Comparison of ENCODE assay signal across 8 mouse cellular contexts in genomic region chr12:108305812-108306794, GRCm38 (mm10). TPM values are rescaled to one million over a fixed set of nuclear protein-coding genes. Genes with fewer than 3 reads are reported as not detected.
A peak's percentile ranks its signal among the peaks of the same experiment; 100 is the strongest.
DNase-seq lines count a peak whose midpoint lies in the region; ATAC-seq lines count a peak whose summit lies in the region.

Gene Hhipl1 (plus strand): TSS chr12:108306270.

- H3K36me3 ChIP-seq in forebrain, embryonic 16.5 days (ENCODE audit: control insufficient read depth, insufficient read depth), result no peaks in the 10 kb centered on the region
- H3K36me3 ChIP-seq in intestine, embryonic 15.5 days, result no peaks in the 10 kb centered on the region
- no peaks in the 10 kb centered on the region for H3K36me3 ChIP-seq in lung, embryonic 15.5 days
- no peaks in the 10 kb centered on the region for H3K36me3 ChIP-seq in stomach, embryonic 16.5 days (ENCODE audit: control insufficient read depth, insufficient read depth, low read length)

- WGBS in forebrain, embryonic 16.5 days, result 4% methylated on average over 66 of the region's 67 CpGs
- 3% methylated on average over 66 of the region's 67 CpGs for WGBS in intestine, embryonic 15.5 days
- WGBS in lung, embryonic 15.5 days, result 2% methylated on average over 67 of the region's 67 CpGs
- WGBS in stomach, embryonic 16.5 days, result 3% methylated on average over 67 of the region's 67 CpGs

- H3K9ac ChIP-seq in forebrain, embryonic 16.5 days (replicated peaks; ENCODE audit: low read depth, low read length), result peak within 1 kb of the TSS; percentile 81
- H3K9ac ChIP-seq in intestine, embryonic 15.5 days, result peak within 1 kb of the TSS; percentile 70
- H3K9ac ChIP-seq in lung, embryonic 15.5 days, result peak within 1 kb of the TSS; percentile 84
- H3K9ac ChIP-seq in stomach, embryonic 16.5 days (ENCODE audit: low read length), result peak within 1 kb of the TSS; percentile 88

- no peaks in the 10 kb centered on the region for H3K9me3 ChIP-seq in forebrain, embryonic 16.5 days (ENCODE audit: control insufficient read depth, low read length)
- H3K9me3 ChIP-seq in intestine, embryonic 15.5 days, result no peaks in the 10 kb centered on the region
- H3K9me3 ChIP-seq in lung, embryonic 15.5 days, result no peaks in the 10 kb centered on the region
- H3K9me3 ChIP-seq in stomach, embryonic 16.5 days (replicated peaks; ENCODE audit: control insufficient read depth, low read length), result no peaks in the 10 kb centered on the region

- 0 out of 2 replicates have a peak, but pooled peaks cover 2% of the 10 kb centered on the region for H3K27me3 ChIP-seq in forebrain, embryonic 16.5 days (replicated peaks; ENCODE audit: control insufficient read depth, insufficient read depth, low read length)
- peaks cover 11% of the 10 kb centered on the region; the same call in 1 of the 2 replicates for H3K27me3 ChIP-seq in intestine, embryonic 15.5 days (replicated peaks)
- peaks cover 22% of the 10 kb centered on the region for H3K27me3 ChIP-seq in lung, embryonic 15.5 days
- peaks cover 9% of the 10 kb centered on the region; the same call in 1 of the 2 replicates for H3K27me3 ChIP-seq in stomach, embryonic 16.5 days (ENCODE audit: control insufficient read depth, insufficient read depth, low read length)

- intact Hi-C loops in heart, postnatal 25 days (cut with DNase I), result no loop called here

- peak; percentile 62 for ATAC-seq in forebrain, embryonic 16.5 days
- ATAC-seq in intestine, embryonic 15.5 days, result peak; percentile 80
- peak; percentile 50; the same call in 1 of the 2 replicates for ATAC-seq in lung, embryonic 15.5 days (ENCODE audit: borderline replicate concordance, extremely low read depth, low FRiP score, low TSS enrichment)
- peak; percentile 71; the same call in 1 of the 2 replicates for ATAC-seq in stomach, embryonic 16.5 days (ENCODE audit: insufficient read depth, low FRiP score)

- H3K4me3 ChIP-seq in forebrain, embryonic 16.5 days (replicated peaks; ENCODE audit: low read length), result peak within 1 kb of the TSS; percentile 60
- H3K4me3 ChIP-seq in intestine, embryonic 15.5 days (replicated peaks), result peak within 1 kb of the TSS; percentile 52
- peak within 1 kb of the TSS; percentile 57 for H3K4me3 ChIP-seq in lung, embryonic 15.5 days
- H3K4me3 ChIP-seq in stomach, embryonic 16.5 days (replicated peaks; ENCODE audit: low read length), result peak within 1 kb of the TSS; percentile 63

- peaks cover 8% of the 10 kb centered on the region for H3K4me1 ChIP-seq in forebrain, embryonic 16.5 days (replicated peaks; ENCODE audit: control insufficient read depth, insufficient read depth, low read length)
- peaks cover 6% of the 10 kb centered on the region for H3K4me1 ChIP-seq in intestine, embryonic 15.5 days (replicated peaks)
- H3K4me1 ChIP-seq in lung, embryonic 15.5 days, result peaks cover 21% of the 10 kb centered on the region
- peaks cover 6% of the 10 kb centered on the region for H3K4me1 ChIP-seq in stomach, embryonic 16.5 days (ENCODE audit: control insufficient read depth, insufficient read depth, low read length)

- no peak within 1 kb of the TSS for H3K27ac ChIP-seq in forebrain, embryonic 16.5 days (ENCODE audit: low read length)
- no peak within 1 kb of the TSS for H3K27ac ChIP-seq in intestine, embryonic 15.5 days
- H3K27ac ChIP-seq in lung, embryonic 15.5 days, result no peak within 1 kb of the TSS
- no peak within 1 kb of the TSS for H3K27ac ChIP-seq in stomach, embryonic 16.5 days (ENCODE audit: low read length)

- DNase-seq in heart, adult 18-20 months, result peak; percentile 65 to 66
- no peak for DNase-seq in heart, postnatal 25 days (ENCODE audit: low spot score)
- DNase-seq in R1 (ENCODE audit: low read depth, low spot score), result peak; percentile 47
- DNase-seq in layer of hippocampus, adult 18-20 months (ENCODE audit: low spot score in 2 of 2), result no peak

- peak within 1 kb of the TSS; percentile 99 for H3K4me2 ChIP-seq in forebrain, embryonic 16.5 days (ENCODE audit: low read length)
- peak within 1 kb of the TSS; percentile 94 for H3K4me2 ChIP-seq in intestine, embryonic 15.5 days (replicated peaks)
- peak within 1 kb of the TSS; percentile 99 for H3K4me2 ChIP-seq in lung, embryonic 15.5 days
- peak within 1 kb of the TSS; percentile 84 for H3K4me2 ChIP-seq in stomach, embryonic 16.5 days (ENCODE audit: low read depth, low read length)

RNA-seq across cellular contexts. Expression of gene Hhipl1, which starts in this region (rescaled TPM):
- 1 to 10 TPM; 1.3 to 2.1 TPM for total RNA-seq in heart, adult 18-20 months (2021)
- total RNA-seq in heart, postnatal 25 days (2021), result 1 to 10 TPM in 1 of 2 experiments, under 1 TPM in 1; 0.95 to 1.7 TPM
- 1.6 and 2.3 TPM in 2 replicates for polyA plus RNA-seq in forebrain, embryonic 16.5 days (2015; fragmentation: Nextera tagmentation; extraction: Ambion mirVana)
- polyA plus RNA-seq in intestine, embryonic 15.5 days (2015; fragmentation: Nextera tagmentation; extraction: Ambion mirVana), result 0.55 and 0.69 TPM in 2 replicates
- 0.89 and 1.0 TPM in 2 replicates for polyA plus RNA-seq in lung, embryonic 15.5 days (2015; fragmentation: Nextera tagmentation; extraction: Ambion mirVana)
- polyA plus RNA-seq in stomach, embryonic 16.5 days (2015; fragmentation: Nextera tagmentation; extraction: Ambion mirVana), result 0.44 and 0.65 TPM in 2 replicates
- 1 to 10 TPM; 6.1 to 6.4 TPM for total RNA-seq in layer of hippocampus, adult 18-20 months (2021)

Comparison
In these comparisons a context has a peak if more than half of its experiments do, and no peak if none do; other contexts are left out.
1. DNase-seq: peak in heart, adult 18-20 months (2 of 2) and R1 (single experiment); none in heart, postnatal 25 days (single experiment) and layer of hippocampus, adult 18-20 months (0 of 2).
2. Peak in ATAC-seq, H3K4me3 ChIP-seq, H3K9ac ChIP-seq and H3K4me2 ChIP-seq in intestine, embryonic 15.5 days; RNA of the gene not detected or under 1 TPM.
3. Peak in ATAC-seq, H3K4me3 ChIP-seq, H3K9ac ChIP-seq and H3K4me2 ChIP-seq in stomach, embryonic 16.5 days; RNA of the gene not detected or under 1 TPM.
4. Peak in every context shown above with its lines, with median percentiles within 50 percentile points of each other: ATAC-seq, H3K4me2 ChIP-seq, H3K4me3 ChIP-seq and H3K9ac ChIP-seq.